Mouse (Mus musculus) frontal cortex, adult (tissue): ENCODE measurements around the gene Gm498.
A peak's percentile ranks its signal among the peaks of the same experiment; 100 is the strongest.

ENCODE experiments used
- ATAC-seq: cut with Nextera tagmentation; 2 replicates; pipeline ENCODE4 v1.9.2; 2017; ENCODE audit warnings: mild to moderate bottlenecking, moderate library complexity, mixed read lengths; ENCODE audit not compliant: low TSS enrichment

Gene Gm498

GRCm38 (mm10) chr7:143892361-143892760 lies 25.7 kb downstream of the Gm498 start:
- ATAC-seq: 0 out of 2 replicates have a peak, but pooled peaks have one; percentile 41

GRCm38 (mm10) chr7:143900667-143901066 lies 34.0 kb downstream of the Gm498 start:
- ATAC-seq: peak; percentile 80

GRCm38 (mm10) chr7:143905176-143905575 lies 38.5 kb downstream of the Gm498 start:
- ATAC-seq: peak; percentile 35

- ATAC-seq: peak; percentile 89
Observed at GRCm38 (mm10) chr7:143905606-143906005, 39.0 kb downstream of the Gm498 start.

- no peak for ATAC-seq
Observed at GRCm38 (mm10) chr7:143913611-143914010, 47.0 kb downstream of the Gm498 start.

GRCm38 (mm10) chr7:143919031-143919679 lies 52.5 kb downstream of the Gm498 start:
- ATAC-seq: no peak

GRCm38 (mm10) chr7:143929899-143930298 lies 63.3 kb downstream of the Gm498 start:
- ATAC-seq: no peak

- peak; percentile 41 for ATAC-seq
Observed at GRCm38 (mm10) chr7:143938647-143939046, 72.0 kb downstream of the Gm498 start.

GRCm38 (mm10) chr7:143939476-143939875 lies 72.8 kb downstream of the Gm498 start:
- no peak for ATAC-seq

GRCm38 (mm10) chr7:143942941-143943691 lies 76.5 kb downstream of the Gm498 start:
- ATAC-seq: no peak

GRCm38 (mm10) chr7:143944421-143944980 lies 77.9 kb downstream of the Gm498 start:
- no peak for ATAC-seq
